Mouse (Mus musculus) B cell, adult 2 months (primary cell): Measurements from ENCODE around the gene Olfr113.
"Not testable (repeated sequence)": the region's sequence is repeated elsewhere in the genome, so short reads cannot be mapped to it uniquely, and the experiment has no call there.

Experiments
- DNase-seq, 2 experiments: peaks; one replicate each; pipeline ENCODE4 v3.0.0; 2022

Olfr113 gene

DNA sequence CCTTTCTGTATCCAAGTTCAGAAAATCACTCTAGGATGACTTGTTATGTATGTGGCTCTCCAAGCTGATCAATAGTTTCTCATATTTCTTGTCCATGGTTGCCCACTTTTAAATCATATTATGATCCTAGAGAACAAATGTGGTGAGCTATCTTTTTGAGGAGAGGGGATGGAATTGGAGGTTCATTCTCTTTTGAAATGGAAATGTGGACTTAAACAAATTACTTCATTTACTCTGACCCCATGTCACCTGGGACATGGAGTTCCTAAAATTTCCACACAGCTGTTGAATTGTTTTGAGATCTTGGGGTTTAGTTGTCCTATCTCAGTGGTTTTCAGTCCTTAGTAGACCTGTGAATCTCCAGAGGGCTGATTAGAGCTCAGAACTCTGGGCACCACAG is at the start of gene Olfr113:
TSS of gene Olfr113 (minus strand) at position 101 of the 400 bp plus-strand sequence.
- no peak for DNase-seq

DNA sequence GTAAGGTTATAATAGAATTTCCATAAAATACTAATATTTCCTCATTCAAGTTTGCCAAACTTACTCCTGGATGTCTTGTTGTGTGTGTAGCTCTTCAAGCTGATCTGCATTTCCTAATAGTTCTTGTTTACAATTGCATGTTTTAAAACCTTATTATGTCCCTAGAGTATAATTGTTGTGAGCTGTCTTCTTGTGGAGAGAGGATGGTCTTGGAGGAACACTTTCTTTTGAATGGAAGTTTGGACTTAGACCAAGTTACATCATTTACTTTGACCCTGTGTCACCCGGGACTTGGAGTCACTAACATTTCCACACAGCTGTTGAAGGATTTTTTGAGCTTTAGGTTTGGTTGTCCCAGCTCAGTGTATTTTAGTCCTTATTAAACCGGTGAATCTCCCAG is 49.5 kb upstream of the Olfr113 start, which contains the start of the genes Olfr115 and Olfr116:
TSS of gene Olfr115 (minus strand) at position 101 of the 400 bp plus-strand sequence.
TSS of gene Olfr116 (minus strand) at position 191 of the 400 bp plus-strand sequence.
- DNase-seq: no peak

DNA sequence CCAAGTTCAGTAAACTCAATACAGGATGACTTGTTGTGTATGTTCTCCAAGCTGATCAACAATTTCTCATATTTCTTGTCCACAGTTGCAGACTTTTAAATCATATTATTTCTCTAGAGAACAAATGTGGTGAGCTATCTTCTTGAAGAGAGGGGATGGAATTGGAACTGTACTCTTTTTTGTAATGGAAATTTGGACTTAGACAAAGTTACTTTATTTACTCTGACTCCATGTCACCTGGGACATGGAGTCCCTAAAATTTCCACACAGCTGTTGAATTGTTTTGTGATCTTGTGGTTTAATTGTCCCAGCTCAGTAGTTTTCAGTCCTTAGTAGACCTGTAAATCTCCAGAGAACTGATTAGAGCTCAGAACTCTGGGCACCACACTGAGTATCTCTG is 15.2 kb upstream of the Olfr113 start, which contains the start of gene Olfr114:
TSS of gene Olfr114 (minus strand) at position 101 of the 400 bp plus-strand sequence.
- DNase-seq: no peak

DNA sequence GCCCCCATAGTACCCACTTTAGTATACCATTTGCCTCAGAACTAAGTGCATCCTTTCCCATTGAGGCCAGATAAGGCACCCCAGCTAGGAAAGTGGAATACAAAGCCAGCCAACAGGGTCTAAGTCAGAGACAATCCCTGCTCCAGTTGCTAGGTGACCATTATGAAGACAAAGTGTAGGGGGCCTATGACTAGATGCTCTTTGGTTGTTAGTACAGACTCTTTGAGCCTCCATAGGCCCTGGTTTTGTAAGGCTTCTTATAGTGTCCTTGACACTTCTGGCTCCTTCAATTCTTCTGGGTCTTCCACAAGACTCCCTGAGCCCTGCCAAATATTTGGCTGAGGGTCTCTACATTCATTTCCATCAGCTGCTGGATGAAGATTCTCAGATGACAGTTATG is 8.1 kb downstream of the Olfr113 start, which contains the start of gene Olfr112:
TSS of gene Olfr112 (minus strand) at position 101 of the 400 bp plus-strand sequence.
- DNase-seq: no peak

DNA sequence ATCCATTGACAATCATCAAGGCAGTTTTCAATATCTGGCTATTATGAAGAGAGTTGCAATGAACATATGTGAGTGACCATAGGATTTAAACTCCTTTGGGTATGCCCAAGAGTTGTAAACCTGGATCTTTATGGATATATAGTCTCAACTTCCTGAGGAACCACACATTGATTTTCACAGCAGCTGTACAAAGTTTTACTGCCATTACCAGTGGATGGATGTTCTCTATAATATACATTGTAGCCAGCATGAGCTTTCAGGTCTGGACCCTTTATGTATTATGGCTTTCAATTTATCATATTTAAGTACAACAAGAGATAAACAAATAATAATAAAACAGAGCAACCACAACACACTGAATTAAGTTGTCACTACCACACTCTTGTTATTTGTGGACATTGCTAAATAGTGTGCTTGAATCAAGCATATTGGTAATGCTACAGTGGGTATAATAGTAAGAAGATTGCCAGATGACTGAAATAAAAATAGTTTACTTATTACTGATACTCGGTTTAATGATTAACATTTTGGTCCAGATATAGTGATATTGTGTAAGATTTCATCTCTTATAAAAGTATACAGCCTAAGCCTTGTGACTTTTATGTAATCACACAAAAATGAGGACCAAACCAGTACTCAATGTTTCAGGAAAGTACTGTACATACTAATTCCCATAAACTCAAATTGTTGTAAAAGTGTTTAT is 18.4 kb downstream of the Olfr113 start:
- DNase-seq: no peak

DNA sequence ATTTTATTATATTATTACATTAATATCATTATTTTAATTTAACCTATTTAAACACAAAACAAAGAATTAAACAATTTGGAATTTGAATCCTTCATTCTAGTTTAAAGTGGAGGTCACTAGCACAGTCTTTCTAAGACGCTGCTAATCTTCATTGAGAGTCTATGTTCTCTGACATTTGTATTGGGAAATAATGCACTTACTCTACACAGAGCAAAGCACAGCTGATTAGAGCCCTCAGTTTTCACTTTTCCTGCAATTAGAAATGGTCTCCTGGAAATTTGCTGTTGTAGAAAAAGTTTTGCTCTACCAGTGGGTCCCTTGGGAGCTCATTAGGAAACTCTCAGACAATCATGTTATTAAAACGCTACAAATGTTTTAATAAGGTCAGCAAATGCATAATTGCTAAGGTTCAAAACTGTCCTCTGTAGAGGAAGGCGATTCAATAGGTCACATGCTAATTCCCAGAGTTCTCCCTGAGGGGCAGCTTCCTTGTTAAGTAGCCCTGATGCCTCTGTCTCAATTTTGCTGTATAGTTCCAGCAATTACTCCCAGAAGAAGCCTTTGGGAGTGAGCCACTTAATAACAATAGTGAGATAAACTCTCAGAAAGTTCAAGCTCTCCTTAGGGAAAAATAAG is 33.5 kb downstream of the Olfr113 start:
- DNase-seq: no peak

DNA sequence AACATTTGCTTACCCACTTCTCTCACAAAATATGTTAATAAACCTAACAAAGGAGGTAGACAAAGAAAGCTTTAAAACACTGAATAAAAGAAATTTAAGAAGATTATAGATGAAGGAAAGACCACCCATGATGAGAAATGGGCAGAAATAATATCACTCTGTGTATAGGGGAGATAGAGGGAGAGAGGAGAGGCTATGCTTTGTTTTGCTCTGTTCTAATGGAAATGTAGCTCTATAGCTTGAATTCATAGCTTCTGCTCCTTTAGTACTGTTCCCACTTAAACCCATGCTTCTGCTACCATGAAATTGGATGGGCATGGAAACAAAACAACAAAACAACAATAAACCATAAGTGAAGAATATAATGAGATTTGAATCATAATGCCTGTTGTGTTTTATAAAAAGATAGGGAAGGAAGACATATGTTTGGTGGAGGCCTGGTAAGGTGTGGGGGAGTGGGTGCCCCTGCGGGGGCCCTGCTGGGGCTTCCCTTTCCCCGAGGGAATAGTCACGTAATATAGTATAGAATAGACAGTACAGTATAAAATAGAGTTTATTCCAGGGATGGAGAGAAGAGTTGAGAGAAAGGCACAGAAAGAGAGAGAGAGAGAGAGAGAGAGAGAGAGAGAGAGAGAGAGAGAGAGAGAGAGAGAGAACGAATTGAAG is 35.9 kb downstream of the Olfr113 start:
- no peak for DNase-seq

DNA sequence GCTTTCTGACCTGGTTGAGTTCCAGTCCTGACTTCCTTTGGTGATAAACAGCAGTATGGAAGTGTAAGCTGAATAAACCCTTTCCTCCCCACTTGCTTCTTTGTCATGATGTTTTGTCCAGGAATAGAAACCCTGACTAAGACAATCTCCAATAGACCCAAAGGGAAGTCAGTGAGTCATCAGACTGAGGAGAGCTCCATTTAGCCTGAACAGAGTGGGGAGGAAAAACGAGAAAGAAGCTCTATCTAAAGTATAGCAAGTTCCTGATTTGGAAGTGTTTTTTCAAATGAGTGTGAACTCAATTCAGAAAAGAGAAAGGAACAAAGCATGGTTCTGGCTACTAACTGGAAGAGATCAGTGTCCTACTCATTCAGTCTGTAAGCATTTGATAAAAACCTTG is 39.0 kb downstream of the Olfr113 start:
- DNase-seq: not testable (repeated sequence)

DNA sequence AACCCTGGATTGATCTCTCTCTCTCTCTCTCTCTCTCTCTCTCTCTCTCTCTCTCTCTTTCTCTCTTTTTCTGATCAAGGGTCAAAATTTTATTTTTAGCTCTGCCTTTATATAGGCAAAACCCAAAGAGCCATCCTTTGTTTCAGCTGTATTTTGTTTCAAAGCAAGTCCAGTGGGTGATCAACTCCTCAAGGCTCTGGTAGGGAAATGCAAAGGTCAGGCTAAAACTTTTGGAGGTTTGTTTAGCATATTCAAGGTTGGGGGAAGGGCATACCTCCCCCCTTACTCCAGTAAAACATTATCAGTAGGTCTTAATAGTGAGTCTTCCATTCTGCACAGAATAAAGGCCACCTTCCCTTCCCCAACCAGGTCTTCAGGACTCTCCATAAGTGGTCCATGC is 42.3 kb downstream of the Olfr113 start:
- no peak for DNase-seq

DNA sequence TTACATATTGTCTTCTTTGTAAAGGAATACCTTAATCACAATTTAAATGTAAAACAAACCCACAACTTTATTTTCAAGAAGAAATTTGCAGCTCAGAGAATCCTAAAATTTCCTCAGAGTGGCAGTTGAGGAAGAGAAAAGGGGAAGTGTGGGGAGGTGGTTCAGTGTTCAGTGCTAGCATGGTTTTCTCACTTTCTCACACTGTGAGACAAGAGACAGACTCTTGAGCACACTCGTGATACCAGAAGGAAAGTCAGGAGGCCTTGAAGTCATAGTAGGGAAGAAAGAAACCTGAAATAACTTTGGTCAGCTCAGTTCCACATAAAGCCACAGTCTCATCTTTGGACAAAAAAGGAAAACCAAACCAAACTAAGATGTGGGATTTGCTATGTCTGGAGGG is 52.0 kb downstream of the Olfr113 start:
- not testable (repeated sequence) for DNase-seq

DNA sequence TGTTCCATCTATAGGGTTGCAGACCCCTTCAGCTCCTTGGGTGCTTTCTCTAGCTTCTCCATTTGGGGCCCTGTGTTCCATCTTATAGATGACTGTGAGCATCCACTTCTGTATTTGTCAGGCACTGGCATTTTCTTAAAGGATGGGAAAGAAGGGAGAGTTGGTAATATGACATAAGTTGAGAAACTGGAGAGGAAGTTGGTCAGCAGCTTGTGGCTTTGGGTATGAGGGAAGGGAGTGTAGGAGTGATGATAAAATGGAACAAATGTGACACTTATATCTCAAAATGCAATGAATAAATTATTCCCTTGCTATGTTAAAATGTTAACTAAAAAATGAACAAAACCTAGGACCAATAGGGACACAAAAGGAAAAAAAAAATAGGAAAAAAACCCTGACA is 52.9 kb downstream of the Olfr113 start:
- DNase-seq: not testable (repeated sequence)
